Mouse (Mus musculus): ENCODE measurements at regions not wholly inside any gene's neighbourhood (a gene's known extent, or its start where the extent isn't known, plus 50 kb on each side); places are given as distances from the start of the nearest gene placed in this dataset.

GRCm38 (mm10) chr2:30686359-30686758 is 91.5 kb downstream of the Cstad start:
- Histone ChIP-seq H3K36me3 (ENCODE audit: control insufficient read depth, insufficient read depth, low read length) (no peaks in the 10 kb centered on the region), H3K27ac (ENCODE audit: low read depth, low read length) (no peak overlapping the region), H3K9me3 (ENCODE audit: control insufficient read depth, low read length) (no peaks in the 10 kb centered on the region), H3K4me2 (no peak overlapping the region), H3K9ac (ENCODE audit: low read length) (0 out of 2 replicates have a peak overlapping the region, but pooled peaks have one; percentile 28), H3K4me3 (ENCODE audit: low read depth, low read length) (no peak overlapping the region), H3K4me1 (ENCODE audit: control insufficient read depth, insufficient read depth, low read length) (peaks cover 28% of the 10 kb centered on the region), H3K27me3 (ENCODE audit: control insufficient read depth, insufficient read depth, low read length) (no peaks in the 10 kb centered on the region)
- WGBS = 73% methylated on average over 6 of the region's 6 CpGs
- no peak for ATAC-seq (ENCODE audit: low FRiP score)
- peak; percentile 81 for DNase-seq (ENCODE audit: low spot score, missing footprints)

- H3K4me2 ChIP-seq = no peak overlapping the region
- DNase-seq (ENCODE audit: low spot score, missing footprints) = peak; percentile 83
- peaks cover 28% of the 10 kb centered on the region for H3K4me1 ChIP-seq (ENCODE audit: control insufficient read depth, insufficient read depth, low read length)
- no peaks in the 10 kb centered on the region for H3K36me3 ChIP-seq (ENCODE audit: control insufficient read depth, insufficient read depth, low read length)
- no peak for ATAC-seq (ENCODE audit: low FRiP score)
- no peaks in the 10 kb centered on the region for H3K27me3 ChIP-seq (ENCODE audit: control insufficient read depth, insufficient read depth, low read length)
- H3K4me3 ChIP-seq (ENCODE audit: low read depth, low read length) = no peak overlapping the region
- no peak overlapping the region for H3K27ac ChIP-seq (ENCODE audit: low read depth, low read length)
- 82% methylated on average over 10 of the region's 10 CpGs for WGBS
- H3K9ac ChIP-seq (ENCODE audit: low read length) = no peak overlapping the region
- no peaks in the 10 kb centered on the region; the same call in 1 of the 2 replicates for H3K9me3 ChIP-seq (ENCODE audit: control insufficient read depth, low read length)
Measured at GRCm38 (mm10) chr2:30685137-30685860, 90.5 kb downstream of the Cstad start.

- Histone ChIP-seq H3K9me3 (ENCODE audit: control insufficient read depth, low read length) (no peaks in the 10 kb centered on the region; the same call in 1 of the 2 replicates), H3K9ac (ENCODE audit: low read length) (no peak overlapping the region), H3K27me3 (ENCODE audit: control insufficient read depth, insufficient read depth, low read length) (no peaks in the 10 kb centered on the region), H3K27ac (ENCODE audit: low read depth, low read length) (no peak overlapping the region), H3K4me2 (no peak overlapping the region), H3K4me3 (ENCODE audit: low read depth, low read length) (no peak overlapping the region), H3K4me1 (ENCODE audit: control insufficient read depth, insufficient read depth, low read length) (peaks cover 28% of the 10 kb centered on the region), H3K36me3 (ENCODE audit: control insufficient read depth, insufficient read depth, low read length) (no peaks in the 10 kb centered on the region)
- ATAC-seq (ENCODE audit: low FRiP score) (no peak), DNase-seq (ENCODE audit: low spot score, missing footprints) (no peak)
- WGBS = 89% methylated on average over 6 of the region's 6 CpGs
Measured at GRCm38 (mm10) chr2:30684461-30684860, 89.6 kb downstream of the Cstad start.

- Histone ChIP-seq H3K4me1 (ENCODE audit: control insufficient read depth, insufficient read depth, low read length) (peaks cover 32% of the 10 kb centered on the region), H3K36me3 (ENCODE audit: control insufficient read depth, insufficient read depth, low read length) (no peaks in the 10 kb centered on the region), H3K27me3 (ENCODE audit: control insufficient read depth, insufficient read depth, low read length) (no peaks in the 10 kb centered on the region), H3K4me3 (ENCODE audit: low read depth, low read length) (no peak overlapping the region), H3K9ac (ENCODE audit: low read length) (no peak overlapping the region), H3K4me2 (no peak overlapping the region), H3K27ac (ENCODE audit: low read depth, low read length) (peak overlapping the region; percentile 81), H3K9me3 (ENCODE audit: control insufficient read depth, low read length) (no peaks in the 10 kb centered on the region; the same call in 1 of the 2 replicates)
- peak; percentile 91 for DNase-seq (ENCODE audit: low spot score, missing footprints)
- ATAC-seq (ENCODE audit: low FRiP score) = peak; percentile 86
- 29% methylated on average over 5 of the region's 5 CpGs for WGBS
Measured at GRCm38 (mm10) chr2:30682146-30682825, 87.4 kb downstream of the Cstad start.

GRCm38 (mm10) chr2:30681642-30682041 is 86.8 kb downstream of the Cstad start:
- DNase-seq (ENCODE audit: low spot score, missing footprints) (no peak), ATAC-seq (ENCODE audit: low FRiP score) (no peak)
- Histone ChIP-seq H3K9ac (ENCODE audit: low read length) (no peak overlapping the region), H3K4me1 (ENCODE audit: control insufficient read depth, insufficient read depth, low read length) (peaks cover 32% of the 10 kb centered on the region), H3K36me3 (ENCODE audit: control insufficient read depth, insufficient read depth, low read length) (no peaks in the 10 kb centered on the region), H3K4me3 (ENCODE audit: low read depth, low read length) (no peak overlapping the region), H3K9me3 (ENCODE audit: control insufficient read depth, low read length) (no peaks in the 10 kb centered on the region; the same call in 1 of the 2 replicates), H3K27ac (ENCODE audit: low read depth, low read length) (no peak overlapping the region), H3K27me3 (ENCODE audit: control insufficient read depth, insufficient read depth, low read length) (no peaks in the 10 kb centered on the region), H3K4me2 (no peak overlapping the region)
- WGBS = 53% methylated on average over 2 of the region's 2 CpGs

- H3K9ac ChIP-seq (ENCODE audit: low read length) = no peak overlapping the region
- no peaks in the 10 kb centered on the region for H3K27me3 ChIP-seq (ENCODE audit: control insufficient read depth, insufficient read depth, low read length)
- ATAC-seq (ENCODE audit: low FRiP score) (no peak), DNase-seq (ENCODE audit: low spot score, missing footprints) (no peak)
- H3K4me1 ChIP-seq (ENCODE audit: control insufficient read depth, insufficient read depth, low read length) = peaks cover 31% of the 10 kb centered on the region
- H3K27ac ChIP-seq (ENCODE audit: low read depth, low read length) = no peak overlapping the region
- H3K9me3 ChIP-seq (ENCODE audit: control insufficient read depth, low read length) = no peaks in the 10 kb centered on the region; the same call in 1 of the 2 replicates
- no peaks in the 10 kb centered on the region for H3K36me3 ChIP-seq (ENCODE audit: control insufficient read depth, insufficient read depth, low read length)
- H3K4me2 ChIP-seq = no peak overlapping the region
- no peak overlapping the region for H3K4me3 ChIP-seq (ENCODE audit: low read depth, low read length)
Measured at GRCm38 (mm10) chr2:30679041-30679440, 84.2 kb downstream of the Cstad start.

GRCm38 (mm10) chr2:30677498-30677897 is 82.7 kb downstream of the Cstad start:
- Histone ChIP-seq H3K4me3 (ENCODE audit: low read depth, low read length) (peak overlapping the region; percentile 32), H3K27me3 (ENCODE audit: control insufficient read depth, insufficient read depth, low read length) (no peaks in the 10 kb centered on the region), H3K9ac (ENCODE audit: low read length) (peak overlapping the region; percentile 69), H3K9me3 (ENCODE audit: control insufficient read depth, low read length) (no peaks in the 10 kb centered on the region; the same call in 1 of the 2 replicates), H3K4me2 (peak overlapping the region; percentile 65), H3K27ac (ENCODE audit: low read depth, low read length) (peak overlapping the region; percentile 83), H3K4me1 (ENCODE audit: control insufficient read depth, insufficient read depth, low read length) (peaks cover 26% of the 10 kb centered on the region), H3K36me3 (ENCODE audit: control insufficient read depth, insufficient read depth, low read length) (no peaks in the 10 kb centered on the region)
- 10% methylated on average over 5 of the region's 5 CpGs for WGBS
- ATAC-seq (ENCODE audit: low FRiP score) = peak; percentile 45
- no peak for DNase-seq (ENCODE audit: low spot score, missing footprints)

GRCm38 (mm10) chr2:30676833-30677459 is 82.1 kb downstream of the Cstad start:
- H3K4me2 ChIP-seq = peak overlapping the region; percentile 65
- H3K27me3 ChIP-seq (ENCODE audit: control insufficient read depth, insufficient read depth, low read length) = no peaks in the 10 kb centered on the region
- ATAC-seq (ENCODE audit: low FRiP score) (peak; percentile 69), DNase-seq (ENCODE audit: low spot score, missing footprints) (peak; percentile 92)
- H3K9me3 ChIP-seq (ENCODE audit: control insufficient read depth, low read length) = no peaks in the 10 kb centered on the region; the same call in 1 of the 2 replicates
- peaks cover 21% of the 10 kb centered on the region for H3K4me1 ChIP-seq (ENCODE audit: control insufficient read depth, insufficient read depth, low read length)
- under 1% methylated on average over 43 of the region's 44 CpGs for WGBS
- peak overlapping the region; percentile 69 for H3K9ac ChIP-seq (ENCODE audit: low read length)
- peak overlapping the region; percentile 32 for H3K4me3 ChIP-seq (ENCODE audit: low read depth, low read length)
- H3K27ac ChIP-seq (ENCODE audit: low read depth, low read length) = peak overlapping the region; percentile 83
- H3K36me3 ChIP-seq (ENCODE audit: control insufficient read depth, insufficient read depth, low read length) = no peaks in the 10 kb centered on the region

GRCm38 (mm10) chr2:30676450-30676832 is 81.6 kb downstream of the Cstad start:
- peak overlapping the region; percentile 32 for H3K4me3 ChIP-seq (ENCODE audit: low read depth, low read length)

More at GRCm38 (mm10) chr2:30676450-30676832, 81.6 kb downstream of the Cstad start:
- peak overlapping the region; percentile 69 for H3K9ac ChIP-seq (ENCODE audit: low read length)
- ATAC-seq (ENCODE audit: low FRiP score) (no peak), DNase-seq (ENCODE audit: low spot score, missing footprints) (no peak)
- no peaks in the 10 kb centered on the region for H3K36me3 ChIP-seq (ENCODE audit: control insufficient read depth, insufficient read depth, low read length)
- peak overlapping the region; percentile 83 for H3K27ac ChIP-seq (ENCODE audit: low read depth, low read length)
- peak overlapping the region; percentile 65 for H3K4me2 ChIP-seq
- peaks cover 20% of the 10 kb centered on the region for H3K4me1 ChIP-seq (ENCODE audit: control insufficient read depth, insufficient read depth, low read length)
- H3K27me3 ChIP-seq (ENCODE audit: control insufficient read depth, insufficient read depth, low read length) = no peaks in the 10 kb centered on the region
- H3K9me3 ChIP-seq (ENCODE audit: control insufficient read depth, low read length) = no peaks in the 10 kb centered on the region; the same call in 1 of the 2 replicates
- WGBS = 5% methylated on average over 7 of the region's 7 CpGs
